17 mouse cellular contexts compared by ENCODE assay signal in the genomic region with DNA sequence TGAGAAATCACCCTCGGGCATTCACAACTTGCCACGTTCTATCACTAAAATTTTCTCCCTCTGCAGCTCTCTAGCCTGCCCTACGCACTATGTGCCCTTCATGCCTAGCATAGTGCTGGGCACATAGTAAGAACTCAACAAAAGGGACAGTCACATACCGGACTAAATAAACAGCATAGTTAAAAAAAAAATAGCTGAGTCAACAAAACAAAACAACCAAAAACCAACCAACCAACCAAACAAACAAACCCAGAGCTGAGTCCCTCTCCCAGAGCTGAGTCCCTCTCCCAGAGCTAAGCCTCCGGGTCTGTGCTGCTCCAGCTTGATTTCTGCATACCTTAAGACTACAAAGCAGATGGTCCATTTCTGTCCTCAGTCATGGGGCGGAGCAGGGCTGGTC.
"Had no signal": no experiment of that assay in that cellular context is flagged by ENCODE, and none has a peak within 500 bp of the region (broad histone marks: within the 10 kb centered on the region; RNA-seq: fewer than 3 reads in every experiment).

No protein-coding gene starts in this region.

- H3K4me2 ChIP-seq: limb, embryonic 15.5 days; liver, embryonic 12.5 days; lung, embryonic 14.5 days; neural tube, embryonic 12.5 days had no signal

- ATAC-seq: liver, embryonic 12.5 days had no signal

- H3K4me3 ChIP-seq: limb, embryonic 15.5 days; liver, embryonic 12.5 days; myocyte; neural tube, embryonic 12.5 days had no signal

- H3K27me3 ChIP-seq: liver, embryonic 12.5 days; neural tube, embryonic 12.5 days had no signal

- H3K4me1 ChIP-seq: limb, embryonic 15.5 days; liver, embryonic 12.5 days had no signal

- H3K27ac ChIP-seq: limb, embryonic 15.5 days; liver, embryonic 12.5 days; liver, embryonic 14.5 days; neural tube, embryonic 12.5 days had no signal

- H3K9ac ChIP-seq: limb, embryonic 15.5 days; liver, embryonic 12.5 days; liver, embryonic 14.5 days; lung, embryonic 14.5 days; neural tube, embryonic 12.5 days had no signal

- H3K9me3 ChIP-seq: limb, embryonic 15.5 days; liver, embryonic 12.5 days; neural tube, embryonic 12.5 days had no signal

- DNase-seq: lung, adult 18-20 months; lung, embryonic 14.5 days; lung, postnatal 10 days; lung, postnatal 4 days; retina, postnatal 1 day; right cerebral cortex, adult 18-20 months; right cerebral cortex, postnatal 25 days; right cerebral cortex, postnatal 4 days; spleen, adult 18-20 months; thymus, adult 18-20 months; thymus, postnatal 14 days; thymus, postnatal 36 days had no signal

- H3K36me3 ChIP-seq: limb, embryonic 15.5 days; liver, embryonic 12.5 days; neural tube, embryonic 12.5 days had no signal
